Mouse (Mus musculus): Measurements from ENCODE around the gene Gm16440.
"Not testable (repeated sequence)": the region's sequence is repeated elsewhere in the genome, so short reads cannot be mapped to it uniquely, and the experiment has no call there.

Gm16440 gene

GRCm38 (mm10) chr14:6390219-6390618 lies at the start of gene Gm16440:
TSS of gene Gm16440 (minus strand) at chr14:6390319.
- DNase-seq (ENCODE audit: low spot score in 2 of 2) = not testable (repeated sequence)

DNA sequence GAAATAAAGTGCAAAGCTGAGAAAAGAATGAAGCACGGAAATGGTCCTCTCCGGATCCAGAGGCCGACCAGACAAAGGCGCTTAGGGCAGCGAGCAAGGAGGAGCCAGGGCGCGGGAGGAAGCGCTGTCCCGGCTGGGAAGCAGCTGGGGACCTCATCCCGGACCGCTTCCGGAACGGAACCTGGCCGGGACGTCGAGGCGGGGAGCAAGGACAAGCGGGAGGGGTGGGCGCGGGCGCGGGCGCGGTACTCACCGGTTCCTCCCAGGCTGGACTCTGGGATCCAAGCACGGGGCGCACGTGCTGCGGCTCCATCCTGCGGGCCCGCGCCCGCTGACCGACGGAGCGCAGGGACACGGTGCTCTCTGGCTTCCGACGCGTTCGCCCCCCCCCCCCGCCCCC lies 36.6 kb upstream of the Gm16440 start:
- peak; percentile 5 to 18 for DNase-seq (ENCODE audit: low spot score in 2 of 2)

- DNase-seq (ENCODE audit: low spot score in 2 of 2) = peak in 1 of 2 experiments; percentile 1
Measured at GRCm38 (mm10) chr14:6426353-6426752, 36.2 kb upstream of the Gm16440 start.

DNA sequence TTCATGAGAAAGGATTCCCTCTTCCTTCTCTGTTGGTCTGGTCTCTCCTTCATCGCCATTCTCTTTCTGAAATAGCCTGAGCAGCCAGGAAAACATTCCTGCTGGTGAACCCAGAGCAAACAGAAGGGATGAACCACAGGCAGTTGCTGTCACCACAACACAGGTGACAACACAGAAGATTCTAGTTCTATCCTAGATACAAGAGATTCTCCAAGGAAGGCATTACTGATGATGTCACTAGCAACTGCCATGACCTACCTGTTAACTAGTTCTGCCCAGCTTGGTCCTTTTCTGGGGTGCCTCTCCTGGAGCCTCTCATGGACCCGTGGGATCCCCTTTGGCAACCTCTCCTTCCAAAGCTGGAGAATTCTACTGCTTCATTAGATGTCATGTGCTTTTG lies 22.3 kb upstream of the Gm16440 start, which contains the start of gene Gm3591:
Gm3591 (minus strand) TSS at position 101 of the 400 bp plus-strand sequence.
- not testable (repeated sequence) for DNase-seq (ENCODE audit: low spot score in 2 of 2)

GRCm38 (mm10) chr14:6343578-6343977 lies 46.5 kb downstream of the Gm16440 start, which contains the start of gene Gm3618:
TSS of gene Gm3618 (minus strand) at chr14:6343678.
- not testable (repeated sequence) for DNase-seq (ENCODE audit: low spot score in 2 of 2)

All from right cerebral cortex, adult 2 months (tissue).